Mouse (Mus musculus) small intestine, adult 2 months (tissue): Measurements from ENCODE around the gene Alad.

Experiments used
- CTCF ChIP-seq: fragments of 200-500 bp; IDR thresholded peaks from 2 replicates; pipeline ENCODE4 v1.5.1; 2012; ENCODE audit warnings: low read depth, mild to moderate bottlenecking, control low read depth, inconsistent platforms, low read length, moderate library complexity, mixed read lengths; ENCODE audit not compliant: insufficient replicate concordance, insufficient read length; ENCODE audit errors: extremely low read depth
- POLR2A ChIP-seq: fragments of 200-500 bp; IDR thresholded peaks from 2 replicates; pipeline ENCODE4 v1.6.1; 2012; ENCODE audit warnings: low read depth, mild to moderate bottlenecking, control low read depth, inconsistent platforms, low read length, moderate library complexity

DNA sequence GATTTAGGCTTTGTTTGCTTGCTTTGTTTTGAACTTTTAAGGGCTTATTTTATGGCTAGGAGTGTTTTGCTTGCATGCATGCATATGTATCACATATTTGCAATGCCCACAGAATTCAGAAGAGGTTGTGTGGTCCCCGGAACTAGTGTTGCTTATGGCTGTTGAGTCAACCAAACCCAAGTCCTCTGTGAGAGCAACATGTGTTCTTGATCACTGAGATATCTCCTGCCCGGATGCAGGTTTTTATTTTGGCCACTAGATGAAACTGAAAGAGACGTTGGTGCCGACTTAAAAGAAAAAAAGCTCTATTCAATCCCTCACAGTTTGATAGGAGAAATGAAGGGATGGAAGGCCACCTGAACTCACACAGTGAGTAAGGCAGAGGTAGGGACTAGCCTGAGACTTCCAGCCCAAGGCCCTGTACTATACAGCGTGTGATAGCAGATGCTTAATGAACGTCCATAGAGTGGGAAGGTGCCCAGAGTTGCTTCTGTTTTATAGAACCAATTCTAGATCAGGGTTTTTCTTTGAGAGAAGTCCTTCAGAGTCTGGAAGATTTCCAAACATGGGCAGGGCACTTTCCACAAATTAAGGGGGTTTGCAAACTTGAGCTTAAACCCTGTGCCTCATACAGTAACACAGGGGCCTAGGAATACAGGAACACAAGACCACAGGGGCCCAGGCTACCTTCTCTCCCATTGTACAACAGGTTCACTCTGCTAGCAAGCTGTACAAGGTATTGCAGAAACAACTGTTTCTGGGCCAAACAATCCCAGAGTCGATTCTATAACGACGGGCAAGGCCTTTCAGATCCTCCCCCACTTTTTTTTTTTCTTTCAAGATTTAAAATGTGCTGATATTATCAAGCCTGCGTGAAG, 1.9 kb downstream of the Alad start:
- TF ChIP-seq POLR2A (no peak), CTCF (no peak)
